Mouse (Mus musculus) midbrain, postnatal 0 days (tissue): ENCODE measurements around the gene Crtac1. TPM values are rescaled to one million over a fixed set of nuclear protein-coding genes. Genes with fewer than 3 reads are reported as not detected.

Experiments used
- ATAC-seq: fragments of 200-750 bp; cut with Nextera tagmentation; 2 replicates; pipeline ENCODE4 v1.8.0; 2017; ENCODE audit warnings: moderate number of reproducible peaks, mild to moderate bottlenecking, moderate TSS enrichment, moderate library complexity; ENCODE audit not compliant: low FRiP score
- DNase-seq: peaks from one replicate; pipeline ENCODE4 v3.0.0-alpha.2; 2015; ENCODE audit warnings: low spot score
- H3K27ac ChIP-seq: fragments of 300-500 bp; sonication (generic); 2 replicates; pipeline ENCODE4 v1.5.1; 2014; ENCODE audit warnings: low read depth, mild to moderate bottlenecking, low read length, mixed read lengths
- H3K27me3 ChIP-seq: fragments of 300-500 bp; sonication (generic); 2 replicates; pipeline ENCODE4 v1.6.1; 2014; ENCODE audit warnings: low read length, control low read depth, mixed read lengths; ENCODE audit not compliant: insufficient read depth
- H3K36me3 ChIP-seq: fragments of 300-500 bp; sonication (generic); 2 replicates; pipeline ENCODE4 v1.6.1; 2014; ENCODE audit warnings: low read length, control low read depth, mixed read lengths; ENCODE audit not compliant: insufficient read depth
- H3K4me1 ChIP-seq: fragments of 300-500 bp; sonication (generic); 2 replicates; pipeline ENCODE4 v1.6.1; 2014; ENCODE audit warnings: mild to moderate bottlenecking, control low read depth, antibody characterized with exemption, low read length, mixed read lengths; ENCODE audit not compliant: insufficient read depth
- H3K4me2 ChIP-seq: fragments of 300-500 bp; sonication (generic); 2 replicates; pipeline ENCODE4 v1.6.1; 2014; ENCODE audit warnings: low read depth, mild to moderate bottlenecking, low read length, mixed read lengths; ENCODE audit not compliant: poor library complexity, severe bottlenecking
- H3K4me3 ChIP-seq: fragments of 300-500 bp; sonication (generic); 2 replicates; pipeline ENCODE4 v1.5.1; 2014; ENCODE audit warnings: low read depth, mild to moderate bottlenecking, low read length, moderate library complexity
- H3K9ac ChIP-seq: fragments of 300-500 bp; sonication (generic); replicated peaks from 2 replicates; pipeline ENCODE4 v1.6.1; 2014; ENCODE audit warnings: mild to moderate bottlenecking, low read length, moderate library complexity, mixed read lengths; ENCODE audit not compliant: poor library complexity, severe bottlenecking
- H3K9me3 ChIP-seq: fragments of 300-500 bp; sonication (generic); 2 replicates; pipeline ENCODE4 v1.6.1; 2016; ENCODE audit warnings: low read length, control low read depth
- CTCF ChIP-seq: IDR thresholded peaks from 2 replicates; pipeline ENCODE4 v1.5.1; 2016; ENCODE audit warnings: antibody characterized with exemption, mild to moderate bottlenecking
- WGBS: fragments of 180-500 bp; shearing (Covaris S2); extraction: QIAGEN DNeasy Blood & Tissue Kit; methylation state at CpG from one replicate; pipeline ENCODE4 v1.1.7; 2014; 5-methylcytosine and 5-hydroxymethylcytosine counted together
- polyA plus RNA-seq: library from polyadenylated mRNA; unstranded; fragments of >200 nt; fragmentation: Nextera tagmentation; extraction: Ambion mirVana; gene quantifications from 2 replicates; pipeline ENCODE4 v1.2.1, GENCODE M21; 2015
- total RNA-seq: library from RNA; depleted of rRNA; stranded (reverse); fragments of >200 nt; gene quantifications from 2 replicates; pipeline ENCODE4 v1.2.3, GENCODE M21; 2014

Crtac1 gene
- total and polyA plus RNA-seq, 2 experiments from 2014 or later, result 22.0 to 40.7 TPM

DNA sequence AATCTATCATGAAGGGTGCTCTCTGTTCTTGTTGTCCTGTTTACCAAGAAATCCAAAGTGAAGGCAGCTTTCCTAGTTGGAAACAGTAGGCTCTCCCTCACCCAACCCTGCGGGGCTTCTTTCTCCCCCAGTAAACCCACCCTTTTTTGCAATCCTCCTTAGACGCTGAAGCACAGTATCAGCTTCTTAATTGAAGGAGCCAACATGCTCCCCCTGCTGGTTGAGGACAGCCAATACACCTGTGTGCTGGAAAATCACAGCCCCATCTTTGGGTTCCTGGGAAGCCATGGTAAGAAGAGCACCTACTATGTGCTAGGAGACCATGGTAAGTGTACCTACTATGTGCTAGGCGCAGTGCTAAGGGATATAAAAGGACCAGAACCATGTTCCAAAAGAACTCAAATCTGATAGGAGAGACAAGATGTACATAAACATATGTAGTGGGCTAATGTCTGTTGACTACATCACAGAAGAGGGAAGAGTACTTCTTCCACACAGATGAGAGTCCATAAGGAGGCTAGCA is 12.4 kb upstream of the Crtac1 start:
- no peak overlapping the region for H3K4me3 ChIP-seq
- ATAC-seq, result no peak
- 9% methylated on average over 3 of the region's 3 CpGs for WGBS
- 0 out of 2 replicates have a peak, but pooled peaks cover 2% of the 10 kb centered on the region for H3K27me3 ChIP-seq
- H3K4me2 ChIP-seq, result no peak overlapping the region
- no peaks in the 10 kb centered on the region for H3K36me3 ChIP-seq
- H3K4me1 ChIP-seq, result no peaks in the 10 kb centered on the region
- no peaks in the 10 kb centered on the region for H3K9me3 ChIP-seq
- peak; percentile 77 for DNase-seq
- H3K27ac ChIP-seq, result no peak overlapping the region
- TF ChIP-seq CTCF, result peak; percentile 88
- no peak overlapping the region for H3K9ac ChIP-seq

DNA sequence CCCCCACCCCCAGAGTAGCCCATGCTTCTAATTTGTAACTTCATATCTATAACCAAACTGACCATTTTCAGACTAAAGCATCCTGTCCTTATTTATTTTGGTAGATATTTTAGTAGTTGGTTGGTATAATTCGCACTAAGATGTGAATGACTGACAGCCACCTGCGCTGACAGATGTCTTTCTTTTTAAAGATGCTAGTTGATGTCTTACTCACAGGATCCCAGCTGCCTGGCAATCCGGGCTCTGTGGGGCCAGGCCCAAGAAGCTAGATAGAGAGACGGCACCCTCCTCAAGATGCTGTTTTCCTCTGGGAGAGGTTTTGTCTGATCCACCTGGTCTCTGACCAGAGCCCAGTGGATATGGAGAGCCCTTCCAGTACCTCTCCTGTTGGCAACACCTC is 11.7 kb upstream of the Crtac1 start:
- no peak for TF ChIP-seq CTCF
- WGBS, result 73% methylated on average over 4 of the region's 4 CpGs
- no peaks in the 10 kb centered on the region for H3K36me3 ChIP-seq
- H3K27ac ChIP-seq, result no peak overlapping the region
- no peaks in the 10 kb centered on the region for H3K4me1 ChIP-seq
- H3K4me3 ChIP-seq, result no peak overlapping the region
- no peaks in the 10 kb centered on the region for H3K9me3 ChIP-seq
- H3K9ac ChIP-seq, result no peak overlapping the region
- ATAC-seq (no peak), DNase-seq (no peak)
- no peak overlapping the region for H3K4me2 ChIP-seq
- H3K27me3 ChIP-seq, result 0 out of 2 replicates have a peak, but pooled peaks cover 2% of the 10 kb centered on the region

DNA sequence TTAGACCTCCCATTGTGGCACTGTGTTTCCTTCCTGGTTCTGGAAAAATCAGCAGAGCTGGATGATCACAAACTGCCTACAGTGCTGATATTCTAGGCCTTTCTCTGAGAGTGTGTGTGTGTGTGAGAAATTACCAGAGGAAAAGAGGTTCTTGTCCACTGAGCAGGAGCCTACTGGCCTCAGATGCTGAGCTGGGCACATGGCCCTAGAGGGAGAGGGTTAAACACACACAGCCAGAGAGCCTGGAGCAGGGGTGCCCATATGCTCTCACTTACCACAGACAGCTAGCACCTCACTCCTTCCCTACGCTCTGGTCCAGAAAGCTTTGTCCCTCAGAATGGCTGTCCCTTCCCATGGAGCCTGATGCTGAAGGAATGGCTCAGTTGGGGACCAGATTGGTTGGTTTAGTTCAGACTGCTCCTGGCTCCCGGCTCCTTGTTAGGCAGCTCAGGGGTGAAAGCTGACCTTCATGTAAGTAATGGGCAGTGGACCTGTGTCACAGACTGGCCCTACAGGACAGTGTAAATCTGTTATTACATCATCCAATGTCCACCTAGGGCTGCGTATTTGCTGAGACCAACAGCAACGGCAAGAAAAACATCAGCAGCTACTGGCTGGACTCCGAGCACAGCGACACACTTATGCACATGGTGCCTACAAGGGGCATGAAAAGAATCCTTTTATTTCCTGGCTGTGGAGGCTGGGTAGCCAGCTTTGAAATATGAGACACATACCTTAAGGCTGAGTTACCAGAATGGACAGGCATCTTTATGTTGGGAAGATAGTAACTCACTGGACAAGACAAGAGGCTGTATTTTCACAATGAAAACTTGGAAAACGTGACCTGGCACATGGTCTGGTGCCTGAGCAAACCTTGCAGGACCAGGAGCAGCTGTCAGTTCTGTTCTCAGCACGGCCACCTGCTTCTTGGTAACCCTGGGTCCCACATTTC is 10.9 kb upstream of the Crtac1 start:
- H3K36me3 ChIP-seq, result no peaks in the 10 kb centered on the region
- no peak for TF ChIP-seq CTCF
- 62% methylated on average over 8 of the region's 8 CpGs for WGBS
- H3K27ac ChIP-seq, result no peak overlapping the region
- DNase-seq, result no peak
- no peak for ATAC-seq
- no peaks in the 10 kb centered on the region for H3K4me1 ChIP-seq
- H3K9ac ChIP-seq, result no peak overlapping the region
- no peak overlapping the region for H3K4me3 ChIP-seq
- H3K27me3 ChIP-seq, result 0 out of 2 replicates have a peak, but pooled peaks cover 2% of the 10 kb centered on the region
- no peak overlapping the region for H3K4me2 ChIP-seq
- no peaks in the 10 kb centered on the region for H3K9me3 ChIP-seq

DNA sequence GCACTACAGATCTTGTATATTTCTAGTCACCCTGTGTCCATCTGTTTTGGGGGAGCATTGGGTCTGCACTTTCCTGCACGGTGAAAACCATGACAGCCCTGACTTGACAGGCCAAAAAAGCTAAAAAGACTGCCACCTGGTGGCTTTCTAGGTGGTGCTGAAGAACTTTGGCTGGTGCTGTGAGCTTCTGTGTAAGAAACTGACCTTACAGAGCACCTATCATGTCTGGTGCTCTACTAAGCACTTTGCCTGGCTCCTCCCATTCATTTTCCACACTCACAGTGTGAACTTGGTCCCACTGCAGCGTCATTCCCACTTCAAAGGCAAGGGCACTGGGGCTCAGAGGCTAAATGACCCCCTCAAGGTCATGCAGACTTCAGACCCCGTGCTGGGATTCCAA is 8.5 kb upstream of the Crtac1 start:
- ATAC-seq (no peak), DNase-seq (peak; percentile 75)
- Histone ChIP-seq H3K9ac (no peak overlapping the region), H3K36me3 (no peaks in the 10 kb centered on the region), H3K27ac (no peak overlapping the region), H3K4me2 (no peak overlapping the region), H3K4me1 (no peaks in the 10 kb centered on the region), H3K27me3 (0 out of 2 replicates have a peak, but pooled peaks cover 2% of the 10 kb centered on the region), H3K4me3 (no peak overlapping the region), H3K9me3 (no peaks in the 10 kb centered on the region)
- 28% methylated on average over 3 of the region's 3 CpGs for WGBS
- peak; percentile 73 for TF ChIP-seq CTCF

DNA sequence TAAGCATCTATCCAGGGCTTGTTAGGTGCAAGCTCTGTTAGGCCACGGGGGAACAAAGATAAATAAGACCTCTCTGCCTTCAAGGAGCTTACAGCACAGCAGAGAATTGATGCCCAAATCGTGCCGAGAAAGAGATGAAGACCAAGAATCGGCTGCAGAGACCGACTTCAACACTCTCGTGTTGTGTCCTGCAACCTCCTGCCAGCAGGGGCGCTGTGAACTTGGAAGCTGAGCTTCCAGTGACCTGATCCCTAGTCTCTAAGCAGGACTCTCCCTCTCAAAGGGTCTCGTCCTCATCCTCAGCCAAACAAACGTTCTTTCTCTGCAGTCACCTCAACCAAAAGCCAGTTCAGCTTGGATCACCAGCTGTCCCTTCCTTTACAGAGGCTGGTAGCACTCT is 7.8 kb upstream of the Crtac1 start:
- Histone ChIP-seq H3K4me1 (no peaks in the 10 kb centered on the region), H3K9me3 (no peaks in the 10 kb centered on the region), H3K4me2 (no peak overlapping the region), H3K27me3 (peaks cover 2% of the 10 kb centered on the region; the same call in 1 of the 2 replicates), H3K27ac (no peak overlapping the region), H3K9ac (no peak overlapping the region), H3K36me3 (no peaks in the 10 kb centered on the region), H3K4me3 (no peak overlapping the region)
- no peak for ATAC-seq
- peak; percentile 43 for TF ChIP-seq CTCF
- no peak for DNase-seq
- WGBS, result 80% methylated on average over 9 of the region's 9 CpGs

DNA sequence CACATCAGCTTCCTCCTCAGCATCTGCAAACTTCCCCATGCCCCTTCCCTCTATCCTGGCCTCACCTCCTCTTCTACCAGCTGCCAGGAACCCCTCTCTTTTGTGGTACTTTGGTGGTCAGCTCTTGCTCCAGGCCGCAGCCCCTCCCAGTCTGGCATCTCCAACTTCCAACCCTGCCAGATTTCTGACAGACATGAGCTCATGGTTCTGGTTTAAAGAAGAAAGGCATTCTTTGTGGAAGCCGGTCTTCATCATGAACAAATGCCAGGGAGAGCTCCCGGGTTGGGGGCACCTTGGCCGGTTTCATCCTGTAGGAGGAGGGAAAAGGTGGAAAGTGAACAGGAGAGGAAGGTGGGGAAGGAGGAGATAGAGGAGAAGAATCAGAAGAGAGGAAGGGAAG is 4.0 kb upstream of the Crtac1 start:
- WGBS, result 50% methylated on average over 4 of the region's 4 CpGs

More for the DNA sequence above, 4.0 kb upstream of the Crtac1 start:
- H3K36me3 ChIP-seq, result no peaks in the 10 kb centered on the region
- DNase-seq (peak; percentile 33), ATAC-seq (no peak)
- no peaks in the 10 kb centered on the region for H3K4me1 ChIP-seq
- H3K27me3 ChIP-seq, result no peaks in the 10 kb centered on the region; the same call in 1 of the 2 replicates
- H3K9me3 ChIP-seq, result no peaks in the 10 kb centered on the region
- H3K27ac ChIP-seq, result no peak overlapping the region
- H3K4me3 ChIP-seq, result no peak overlapping the region
- TF ChIP-seq CTCF, result no peak
- H3K9ac ChIP-seq, result no peak overlapping the region
- no peak overlapping the region for H3K4me2 ChIP-seq
